In the genomic region with DNA sequence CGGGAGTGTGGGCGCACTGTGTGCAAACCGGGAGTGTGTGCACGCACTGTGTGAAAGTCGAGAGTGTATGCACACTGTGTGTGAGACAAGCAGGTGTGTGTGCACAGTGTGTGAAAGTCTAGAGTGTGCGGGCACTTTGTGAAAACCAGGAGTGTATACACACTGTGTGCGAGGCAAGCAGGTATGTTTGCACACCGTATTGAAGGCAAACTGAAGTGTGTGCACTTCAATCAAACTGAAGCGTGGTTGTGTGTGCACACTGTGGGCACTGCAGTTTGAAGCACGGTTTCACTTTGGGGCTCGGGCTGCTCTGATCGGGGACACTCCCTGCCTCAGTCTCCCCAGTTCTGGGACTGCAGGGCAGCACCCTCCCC, we compare ENCODE assay signal across 8 mouse cellular contexts. TPM values are rescaled to one million over a fixed set of nuclear protein-coding genes. Genes with fewer than 3 reads are reported as not detected.
DNase-seq lines count a peak whose midpoint lies in the region; ATAC-seq lines count a peak whose summit lies in the region.

No protein-coding gene starts in this region.

- H3K9me3 ChIP-seq in heart, embryonic 10.5 days = no peaks in the 10 kb centered on the region
- no peaks in the 10 kb centered on the region for H3K9me3 ChIP-seq in forebrain, embryonic 14.5 days (replicated peaks; ENCODE audit: control insufficient read depth, low read length)
- no peaks in the 10 kb centered on the region for H3K9me3 ChIP-seq in liver, embryonic 15.5 days (replicated peaks)

- peak; percentile 38 for ATAC-seq in CD4-positive, CD25-positive, alpha-beta regulatory T cell, adult 4 months
- no peak; the same call in 1 of the 2 replicates for ATAC-seq in forebrain, embryonic 14.5 days
- ATAC-seq in liver, embryonic 15.5 days (ENCODE audit: insufficient read depth) = 0 out of 2 replicates have a peak, but pooled peaks have one; percentile 18

- peak overlapping the region; percentile 79 for H3K4me3 ChIP-seq in heart, embryonic 10.5 days
- H3K4me3 ChIP-seq in forebrain, embryonic 14.5 days (ENCODE audit: low read depth, low read length) = peak overlapping the region; percentile 59
- peak overlapping the region; percentile 53 for H3K4me3 ChIP-seq in liver, embryonic 15.5 days (replicated peaks)

- 4% methylated on average over 12 of the region's 12 CpGs for WGBS in heart, embryonic 10.5 days
- 7% methylated on average over 12 of the region's 12 CpGs for WGBS in forebrain, embryonic 14.5 days
- 3% methylated on average over 12 of the region's 12 CpGs for WGBS in liver, embryonic 15.5 days (ENCODE audit: insufficient replicate concordance)

- H3K27ac ChIP-seq in heart, embryonic 10.5 days = peak overlapping the region; percentile 79
- H3K27ac ChIP-seq in forebrain, embryonic 14.5 days (ENCODE audit: low read depth, low read length) = no peak overlapping the region
- no peak overlapping the region for H3K27ac ChIP-seq in liver, embryonic 15.5 days (replicated peaks)

- H3K9ac ChIP-seq in forebrain, embryonic 14.5 days (ENCODE audit: low read length) = no peak overlapping the region
- H3K9ac ChIP-seq in liver, embryonic 15.5 days = no peak overlapping the region

- H3K4me1 ChIP-seq in heart, embryonic 10.5 days = peaks cover 68% of the 10 kb centered on the region
- H3K4me1 ChIP-seq in forebrain, embryonic 14.5 days (ENCODE audit: control insufficient read depth, insufficient read depth, low read length) = peaks cover 22% of the 10 kb centered on the region
- H3K4me1 ChIP-seq in liver, embryonic 15.5 days (replicated peaks) = peaks cover 13% of the 10 kb centered on the region; the same call in 1 of the 2 replicates

- H3K4me2 ChIP-seq in forebrain, embryonic 14.5 days (ENCODE audit: low read length) = peak overlapping the region; percentile 99
- peak overlapping the region; percentile 70 for H3K4me2 ChIP-seq in liver, embryonic 15.5 days

- H3K36me3 ChIP-seq in heart, embryonic 10.5 days = no peaks in the 10 kb centered on the region
- H3K36me3 ChIP-seq in forebrain, embryonic 14.5 days (ENCODE audit: control insufficient read depth, insufficient read depth, low read length) = no peaks in the 10 kb centered on the region
- no peaks in the 10 kb centered on the region for H3K36me3 ChIP-seq in liver, embryonic 15.5 days (replicated peaks)

- H3K27me3 ChIP-seq in heart, embryonic 10.5 days (ENCODE audit: insufficient read depth, poor library complexity, severe bottlenecking) = peaks cover 64% of the 10 kb centered on the region
- peaks cover 48% of the 10 kb centered on the region for H3K27me3 ChIP-seq in forebrain, embryonic 14.5 days (replicated peaks; ENCODE audit: control insufficient read depth, insufficient read depth, low read length)
- peaks cover 69% of the 10 kb centered on the region for H3K27me3 ChIP-seq in liver, embryonic 15.5 days

- DNase-seq in heart, embryonic 10.5 days (ENCODE audit: low spot score) = no peak
- DNase-seq in heart, adult 8-10 months (ENCODE audit: low spot score) = no peak
- no peak for DNase-seq in forebrain, embryonic 14.5 days (ENCODE audit: low spot score)
- DNase-seq in spleen, adult 12 weeks (ENCODE audit: low spot score) = no peak
- DNase-seq in kidney, postnatal 14 days = no peak
- DNase-seq in adipocyte (ENCODE audit: low spot score) = no peak

RNA-seq across cellular contexts. Expression of gene Tesc, which starts 1.5 kb away (rescaled TPM):
- 10.0 and 19.0 TPM in 2 replicates for polyA plus RNA-seq in heart, embryonic 10.5 days (2016; fragmentation: Nextera tagmentation; extraction: Ambion mirVana)
- 100 to 1,000 TPM; 204 to 264 (median 228) TPM for total RNA-seq in heart, adult 8-10 months (2022)
- polyA plus RNA-seq in CD4-positive, CD25-positive, alpha-beta regulatory T cell, adult 4 months (2017; shearing (Covaris generic)) = 1 to 10 TPM; 2.9 to 7.7 TPM
- 8.0 and 10.0 TPM in 2 replicates for polyA plus RNA-seq in forebrain, embryonic 14.5 days (2014; fragmentation: Nextera tagmentation; extraction: Ambion mirVana)
- 1.6 and 2.2 TPM in 2 replicates for polyA plus RNA-seq in liver, embryonic 15.5 days (2015; fragmentation: Nextera tagmentation; extraction: Ambion mirVana)

RNA-seq across cellular contexts. Expression of gene Fbxo21, which starts 52.5 kb away (rescaled TPM):
- 72.2 and 73.5 TPM in 2 replicates for polyA plus RNA-seq in heart, embryonic 10.5 days (2016; fragmentation: Nextera tagmentation; extraction: Ambion mirVana)
- total RNA-seq in heart, adult 8-10 months (2022) = 10 to 100 TPM; 29.2 to 43.0 (median 35.2) TPM
- 10 to 100 TPM in 1 of 2 experiments, 1 to 10 TPM in 1; 7.9 to 12.5 TPM for polyA plus RNA-seq in CD4-positive, CD25-positive, alpha-beta regulatory T cell, adult 4 months (2017; shearing (Covaris generic))
- 109 and 147 TPM in 2 replicates for polyA plus RNA-seq in forebrain, embryonic 14.5 days (2014; fragmentation: Nextera tagmentation; extraction: Ambion mirVana)
- polyA plus RNA-seq in liver, embryonic 15.5 days (2015; fragmentation: Nextera tagmentation; extraction: Ambion mirVana) = 14.2 and 17.2 TPM in 2 replicates
